Comparison of ENCODE assay signal across 10 mouse cellular contexts in the genomic region with DNA sequence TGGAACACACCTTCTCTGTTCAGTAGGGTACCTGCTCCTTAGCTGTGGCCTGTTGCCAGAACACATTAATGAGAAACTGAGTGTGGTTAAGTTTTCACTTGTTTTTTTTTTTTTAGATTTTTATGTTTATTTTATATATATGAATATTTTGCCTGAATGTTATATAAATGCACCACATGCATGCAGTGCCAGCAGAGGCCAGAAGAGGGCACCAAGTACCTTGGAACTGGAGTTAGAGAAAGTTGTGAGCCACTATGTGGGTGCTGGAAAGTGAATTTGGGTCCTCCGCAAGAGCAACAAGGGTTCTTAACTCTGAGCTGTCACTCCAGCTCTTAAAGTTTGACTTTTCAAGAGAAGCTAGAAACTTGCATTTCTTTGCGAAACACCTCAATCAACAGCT. TPM values are rescaled to one million over a fixed set of nuclear protein-coding genes. Genes with fewer than 3 reads are reported as not detected.
DNase-seq lines count a peak whose midpoint lies in the region; ATAC-seq lines count a peak whose summit lies in the region.
"Had no signal": no experiment of that assay in that cellular context is flagged by ENCODE, and none has a peak within 500 bp of the region (broad histone marks: within the 10 kb centered on the region; RNA-seq: fewer than 3 reads in every experiment).

No protein-coding gene starts in this region.

- no peaks in the 10 kb centered on the region for H3K9me3 ChIP-seq in midbrain, embryonic 11.5 days (ENCODE audit: control insufficient read depth, low read length)
- H3K9me3 ChIP-seq in midbrain, embryonic 10.5 days (replicated peaks), result no peaks in the 10 kb centered on the region

- no peak overlapping the region for H3K4me3 ChIP-seq in midbrain, embryonic 11.5 days (ENCODE audit: low read depth, low read length)
- H3K4me3 ChIP-seq in midbrain, embryonic 10.5 days, result no peak overlapping the region

- peak; percentile 31 for DNase-seq in cerebellum, adult 11 months
- peak; percentile 84 for DNase-seq in midbrain, embryonic 11.5 days (ENCODE audit: low spot score, missing footprints)
- no peak for DNase-seq in midbrain, embryonic 10.5 days (ENCODE audit: low spot score)
- peak; percentile 8 for DNase-seq in cerebellum, adult 9-11 months
- peak; percentile 29 to 62 for DNase-seq in kidney, postnatal 36 days
- DNase-seq in retina, embryonic 14.5 days (ENCODE audit: low spot score), result peak; percentile 23

- 94% methylated on average over 2 of the region's 2 CpGs for WGBS in midbrain, embryonic 11.5 days
- WGBS in midbrain, embryonic 10.5 days, result 83% methylated on average over 2 of the region's 2 CpGs

- ATAC-seq in cerebellum, adult (ENCODE audit: insufficient number of reproducible peaks, low FRiP score, low TSS enrichment), result no peak
- no peak for ATAC-seq in midbrain, embryonic 11.5 days (ENCODE audit: low FRiP score)
- no peak for ATAC-seq in megakaryocyte-erythroid progenitor cell, adult 5-6 weeks (replicated peaks; ENCODE audit: low FRiP score, low TSS enrichment, poor library complexity, severe bottlenecking)

- H3K27me3 ChIP-seq in midbrain, embryonic 11.5 days (ENCODE audit: control insufficient read depth, insufficient read depth, low read length), result no peaks in the 10 kb centered on the region
- no peaks in the 10 kb centered on the region for H3K27me3 ChIP-seq in midbrain, embryonic 10.5 days (ENCODE audit: low read depth, poor library complexity, severe bottlenecking)

- no peak overlapping the region for H3K27ac ChIP-seq in midbrain, embryonic 11.5 days (ENCODE audit: low read depth, low read length)
- no peak overlapping the region for H3K27ac ChIP-seq in midbrain, embryonic 10.5 days (replicated peaks)

- H3K4me1 ChIP-seq in midbrain, embryonic 11.5 days (ENCODE audit: control insufficient read depth, insufficient read depth, low read length), result no peaks in the 10 kb centered on the region
- H3K4me1 ChIP-seq in midbrain, embryonic 10.5 days, result no peaks in the 10 kb centered on the region

- H3K36me3 ChIP-seq in midbrain, embryonic 11.5 days (ENCODE audit: control insufficient read depth, insufficient read depth, low read length), result no peaks in the 10 kb centered on the region
- 0 out of 2 replicates have a peak, but pooled peaks cover 7% of the 10 kb centered on the region for H3K36me3 ChIP-seq in midbrain, embryonic 10.5 days

- H3K4me2 ChIP-seq in midbrain, embryonic 11.5 days, result no peak overlapping the region

- no peak overlapping the region for H3K9ac ChIP-seq in midbrain, embryonic 11.5 days (ENCODE audit: low read length)

RNA-seq across cellular contexts. Expression of a gene that starts 20.9 kb away (rescaled TPM):
- 26.8 and 30.3 TPM in 2 replicates for polyA plus RNA-seq in midbrain, embryonic 11.5 days (2014; fragmentation: Nextera tagmentation; extraction: Ambion mirVana)
- 22.8 and 24.8 TPM in 2 replicates for polyA plus RNA-seq in midbrain, embryonic 10.5 days (2016; fragmentation: Nextera tagmentation; extraction: Ambion mirVana)
- total RNA-seq in megakaryocyte-erythroid progenitor cell, adult 5-6 weeks (2014; fragmentation: Nextera tagmentation), result 3.3 and 4.3 TPM in 2 replicates
- 8.0 and 8.4 TPM in 2 replicates for total RNA-seq in megakaryocyte-erythroid progenitor cell, adult 5-6 weeks (2017)

RNA-seq across cellular contexts. Expression of a gene that starts 30.2 kb away (rescaled TPM):
- not detected in 2 replicates for polyA plus RNA-seq in midbrain, embryonic 11.5 days (2014; fragmentation: Nextera tagmentation; extraction: Ambion mirVana)
- polyA plus RNA-seq in midbrain, embryonic 10.5 days (2016; fragmentation: Nextera tagmentation; extraction: Ambion mirVana), result 0.05 TPM in 1 of 2 replicates, not detected in the other
- not detected in 2 replicates for total RNA-seq in megakaryocyte-erythroid progenitor cell, adult 5-6 weeks (2014; fragmentation: Nextera tagmentation)
- total RNA-seq in megakaryocyte-erythroid progenitor cell, adult 5-6 weeks (2017), result not detected in 2 replicates
- total RNA-seq: ES-E14 had no signal
- polyA plus RNA-seq: lung, embryonic 16.5 days had no signal

RNA-seq across cellular contexts. Expression of a gene that starts 49.8 kb away (rescaled TPM):
- polyA plus RNA-seq in midbrain, embryonic 11.5 days (2014; fragmentation: Nextera tagmentation; extraction: Ambion mirVana), result 21.2 and 24.4 TPM in 2 replicates
- 19.1 and 19.2 TPM in 2 replicates for polyA plus RNA-seq in midbrain, embryonic 10.5 days (2016; fragmentation: Nextera tagmentation; extraction: Ambion mirVana)
- 25.1 and 32.6 TPM in 2 replicates for total RNA-seq in megakaryocyte-erythroid progenitor cell, adult 5-6 weeks (2014; fragmentation: Nextera tagmentation)
- total RNA-seq in megakaryocyte-erythroid progenitor cell, adult 5-6 weeks (2017), result 22.8 and 31.7 TPM in 2 replicates

RNA-seq across cellular contexts. Expression of a gene that starts 50.7 kb away (rescaled TPM):
- 25.2 and 25.3 TPM in 2 replicates for polyA plus RNA-seq in midbrain, embryonic 11.5 days (2014; fragmentation: Nextera tagmentation; extraction: Ambion mirVana)
- polyA plus RNA-seq in midbrain, embryonic 10.5 days (2016; fragmentation: Nextera tagmentation; extraction: Ambion mirVana), result 24.1 and 24.8 TPM in 2 replicates
- total RNA-seq in megakaryocyte-erythroid progenitor cell, adult 5-6 weeks (2014; fragmentation: Nextera tagmentation), result 15.5 and 18.6 TPM in 2 replicates
- 21.1 and 21.5 TPM in 2 replicates for total RNA-seq in megakaryocyte-erythroid progenitor cell, adult 5-6 weeks (2017)
